Mouse (Mus musculus) WW6 (cell line): ENCODE measurements around the gene Pdhx.

Source experiments
- DNase-seq: peaks from one replicate; pipeline ENCODE4 v3.0.0-alpha.2; 2013; ENCODE audit warnings: low read depth, low spot score

Pdhx gene

DNA sequence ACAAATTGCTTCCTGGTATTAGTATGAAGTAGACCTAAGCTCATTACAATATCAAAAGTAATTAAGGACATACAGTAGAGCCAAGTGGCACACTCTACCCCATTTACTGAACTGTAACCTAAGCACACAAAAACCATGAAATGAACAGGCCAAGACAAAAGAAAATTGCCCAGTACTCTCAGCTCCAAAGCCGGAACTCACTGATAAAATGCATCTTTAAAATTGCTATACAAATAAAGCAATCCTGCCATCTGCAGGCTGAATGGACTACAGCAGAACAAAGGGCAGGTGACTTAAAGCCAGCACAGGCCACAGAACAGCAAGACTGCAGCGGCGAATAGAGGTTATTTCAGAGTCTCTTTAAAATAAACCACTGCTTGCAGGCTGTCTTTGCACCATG lies 10.4 kb downstream of the Pdhx start:
- no peak for DNase-seq

DNA sequence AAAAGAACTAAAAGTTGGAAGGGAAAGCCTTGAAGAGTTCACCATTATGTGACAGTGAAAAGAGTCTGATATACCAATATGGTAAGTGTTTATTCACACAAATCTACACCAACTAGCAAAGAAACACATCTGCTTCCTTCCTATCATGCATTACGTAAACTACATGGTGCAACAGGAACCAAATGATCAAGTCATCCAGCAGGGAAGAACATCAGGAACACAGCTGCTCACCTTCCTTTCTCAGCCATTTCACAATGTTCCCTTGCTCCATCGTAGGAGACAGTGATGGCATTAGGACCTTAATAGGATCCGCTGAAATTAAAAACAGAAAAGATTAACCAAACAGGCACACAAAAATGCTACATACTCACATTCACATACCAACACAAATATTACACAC lies 15.0 kb downstream of the Pdhx start:
- DNase-seq, result no peak

GRCm38 (mm10) chr2:103055820-103056219 lies 17.5 kb downstream of the Pdhx start:
- DNase-seq, result no peak

GRCm38 (mm10) chr2:103051937-103052893 lies 21.1 kb downstream of the Pdhx start:
- DNase-seq, result no peak

DNA sequence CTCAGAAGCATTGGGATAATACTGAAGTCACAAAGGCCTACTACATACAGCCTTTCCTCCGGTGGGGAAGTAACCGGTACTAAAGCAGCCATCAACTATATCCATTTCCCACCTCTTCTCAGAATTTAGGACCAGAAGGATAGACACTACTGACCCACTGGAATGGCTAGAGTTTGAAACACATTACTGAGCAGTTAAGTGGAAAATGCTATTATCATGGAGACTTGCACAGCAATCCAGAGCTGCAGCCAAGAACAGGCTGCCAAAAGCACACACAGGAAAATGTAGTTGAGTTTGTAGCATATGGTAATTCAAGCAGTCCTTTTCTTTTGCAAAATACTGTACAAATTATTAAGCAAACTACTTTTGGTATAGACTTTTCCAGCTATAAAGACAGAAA lies 28.0 kb downstream of the Pdhx start:
- DNase-seq, result no peak

DNA sequence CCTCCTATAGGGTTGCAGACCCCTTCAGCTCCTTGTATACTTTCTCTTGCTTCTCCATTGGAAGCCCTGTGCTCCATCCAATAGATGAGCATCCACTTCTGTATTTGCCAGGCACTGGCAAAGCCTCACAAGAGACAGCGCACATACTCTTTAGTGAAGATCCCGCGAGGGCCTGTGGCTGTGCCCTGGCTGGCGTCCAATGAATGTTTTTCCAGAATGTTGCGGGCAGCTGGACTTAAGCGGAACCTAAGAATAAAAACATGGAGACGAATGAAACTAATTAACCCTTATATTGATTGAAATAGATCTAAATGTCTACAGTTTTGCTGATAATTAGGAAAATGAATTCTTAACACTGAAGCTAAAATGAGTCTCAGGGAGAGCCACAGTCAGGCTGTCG lies 32.4 kb downstream of the Pdhx start:
- no peak for DNase-seq

DNA sequence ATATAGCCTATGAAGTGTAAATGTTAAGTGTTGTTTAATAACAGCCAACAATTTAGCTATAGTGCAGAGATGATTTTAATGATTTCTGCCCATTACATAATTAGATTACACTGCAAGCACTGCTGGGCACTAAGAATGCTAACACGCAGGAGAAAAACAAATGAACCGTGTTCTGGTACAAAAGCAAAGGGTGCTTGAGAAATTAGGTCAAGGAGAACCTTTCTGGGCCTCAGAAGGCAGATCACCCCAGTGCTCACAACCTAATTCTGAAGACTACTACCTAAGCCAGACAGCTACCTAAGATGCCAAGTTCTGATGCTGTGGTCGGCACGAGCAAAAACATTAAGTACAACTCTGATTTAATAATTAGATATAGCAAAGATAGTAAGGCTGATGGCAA lies 35.5 kb downstream of the Pdhx start:
- no peak for DNase-seq

- no peak for DNase-seq
These were observed 50.6 kb downstream of the Pdhx start for GRCm38 (mm10) chr2:103022728-103023127.

GRCm38 (mm10) chr2:103020191-103020987 lies 52.9 kb downstream of the Pdhx start:
- DNase-seq, result no peak

DNA sequence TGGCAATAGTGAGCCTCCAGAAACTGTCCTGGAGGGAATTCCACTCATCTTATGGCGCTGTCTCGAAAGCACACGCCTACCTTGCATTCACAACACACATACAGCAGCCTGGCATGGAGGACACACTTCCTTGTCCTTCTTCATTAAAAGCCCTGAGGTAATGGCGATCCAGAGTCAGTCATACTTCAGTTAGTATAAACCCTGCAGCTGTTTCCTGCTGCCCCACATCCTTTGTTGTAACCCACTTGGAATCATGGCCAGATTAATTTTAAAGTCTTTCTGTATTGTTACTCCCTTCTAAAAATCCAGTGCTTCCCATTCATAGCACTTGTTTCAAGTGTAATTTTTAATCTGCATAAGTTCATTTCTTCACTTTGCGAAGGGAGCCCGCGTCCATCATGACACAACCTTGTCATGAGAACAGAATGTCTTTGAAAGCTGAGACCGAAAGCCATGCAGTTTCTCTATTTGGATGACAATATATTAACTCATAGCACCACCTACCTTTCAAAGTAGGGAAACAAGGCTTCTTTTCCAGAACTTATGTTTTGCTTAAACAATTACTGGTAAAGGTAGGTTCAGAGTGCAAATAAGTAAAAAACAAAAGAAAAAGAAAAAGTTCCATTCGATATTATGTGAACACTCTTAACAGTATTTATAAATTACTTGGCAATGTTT lies 54.4 kb downstream of the Pdhx start:
- DNase-seq, result no peak

DNA sequence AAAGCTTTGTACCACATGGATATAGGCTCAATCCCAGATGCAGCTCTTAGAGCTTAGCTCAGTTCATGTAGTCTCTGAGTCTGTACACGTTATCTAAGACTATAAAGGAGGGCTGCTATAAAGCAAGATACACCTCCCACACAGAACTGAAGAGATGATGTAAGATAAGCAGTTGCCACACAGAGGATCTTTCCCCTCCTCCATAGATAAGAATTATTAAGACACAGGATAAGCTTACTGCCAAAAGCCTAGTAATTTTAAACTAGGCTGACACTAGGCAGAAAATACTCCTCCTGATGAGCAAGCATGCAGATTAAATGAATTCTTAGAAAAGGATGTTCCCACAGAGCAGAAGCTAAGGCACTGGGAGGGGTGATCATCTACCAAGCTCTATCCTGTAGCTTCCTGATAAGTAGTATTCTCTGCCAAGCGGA lies 55.9 kb downstream of the Pdhx start:
- no peak for DNase-seq

DNA sequence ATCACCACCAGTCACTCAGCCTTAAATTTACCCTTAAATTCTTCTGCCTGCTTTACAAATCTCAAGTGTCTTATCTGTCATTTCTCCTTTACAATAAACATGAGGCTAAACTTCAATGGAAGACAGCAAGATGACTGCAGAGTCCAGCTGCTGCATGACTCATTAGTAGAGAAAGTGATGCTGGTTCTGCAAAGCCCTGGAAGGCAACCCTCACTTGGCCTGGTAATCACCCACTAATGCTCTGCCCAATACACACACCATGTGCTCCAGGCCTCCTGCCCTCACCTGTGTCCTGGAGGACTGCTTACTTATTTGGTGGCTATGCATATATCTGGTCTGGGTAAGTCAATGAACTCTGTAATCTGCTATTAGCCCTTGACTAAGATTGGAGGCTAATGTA lies 57.2 kb downstream of the Pdhx start:
- DNase-seq, result no peak

- no peak for DNase-seq
These were observed 60.3 kb downstream of the Pdhx start for GRCm38 (mm10) chr2:103012782-103013575.

DNA sequence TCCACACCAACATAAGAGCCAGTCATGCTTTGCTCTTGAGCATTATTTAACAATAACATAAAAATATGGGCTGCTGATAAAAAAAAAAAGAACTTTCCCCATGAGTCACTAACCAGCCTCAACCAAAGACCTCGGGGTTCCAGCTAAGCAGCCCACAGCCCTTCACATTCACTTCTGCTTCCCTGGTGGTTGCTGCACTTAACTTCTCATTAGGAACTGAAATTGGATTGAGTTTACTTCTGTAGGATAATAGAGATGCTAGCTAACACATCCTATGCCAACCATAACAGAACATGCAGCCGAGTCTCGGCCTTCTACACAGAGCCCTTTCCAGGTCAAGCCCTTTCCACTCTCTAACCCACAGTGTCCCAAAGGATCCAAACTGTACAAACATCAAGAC lies 65.1 kb downstream of the Pdhx start:
- no peak for DNase-seq

DNA sequence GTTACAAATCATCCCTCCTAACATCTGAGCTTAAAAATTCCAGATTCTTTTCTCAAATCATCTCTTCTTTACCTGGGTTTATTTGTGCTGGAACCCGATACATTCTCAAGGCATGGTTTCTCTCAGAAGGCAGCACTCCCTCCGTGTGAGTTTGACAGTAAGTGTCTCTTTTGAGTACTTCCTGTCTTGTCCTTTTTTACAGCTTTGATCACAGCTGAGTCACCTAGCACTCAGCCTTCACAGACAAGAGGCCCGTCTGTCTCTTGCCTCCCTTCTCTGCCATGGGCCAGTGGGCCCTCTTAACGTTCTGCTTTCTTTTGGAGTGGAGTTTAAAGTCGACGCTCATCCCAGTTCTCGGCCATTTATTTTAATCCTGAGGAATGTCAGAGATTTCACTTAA lies 68.7 kb downstream of the Pdhx start:
- DNase-seq, result no peak

DNA sequence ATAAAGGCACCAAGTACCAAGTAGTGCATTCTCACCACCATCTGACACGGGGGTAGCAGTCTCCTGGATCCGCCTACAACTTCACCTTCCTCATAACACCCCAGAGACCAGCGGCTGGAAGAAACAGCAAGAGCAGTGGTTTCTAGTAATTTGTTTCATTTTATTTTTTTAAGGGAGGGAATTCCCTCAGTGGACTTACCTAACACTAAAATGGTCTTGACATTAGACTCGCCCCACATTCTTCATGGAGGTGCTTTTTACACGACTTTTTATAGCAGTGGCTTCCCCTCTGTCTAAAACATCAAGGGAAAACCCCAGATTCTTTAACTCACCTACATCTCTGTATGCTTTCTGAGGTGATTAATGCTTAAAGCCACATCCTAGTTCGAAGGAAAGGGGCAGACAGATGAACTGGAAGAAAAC lies 74.1 kb downstream of the Pdhx start:
- DNase-seq, result no peak

DNA sequence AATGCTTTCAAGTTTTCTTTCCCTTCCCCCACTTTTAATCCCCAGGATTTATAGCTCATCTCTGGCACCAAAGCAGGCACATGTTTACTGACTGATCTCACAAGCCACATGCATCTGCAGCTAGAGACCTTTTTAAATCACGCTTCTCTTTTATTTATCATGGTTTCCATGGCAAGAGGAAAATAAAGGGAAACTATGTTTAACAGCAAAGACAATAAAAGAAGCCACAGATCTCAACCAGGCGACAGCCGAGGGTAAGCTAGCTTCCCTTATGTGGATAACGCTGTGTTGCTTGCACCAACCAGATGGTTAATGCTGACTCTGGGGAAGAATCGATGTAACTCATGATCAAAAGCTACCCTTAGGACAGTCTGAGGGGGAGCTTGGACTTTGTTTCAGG lies 75.0 kb downstream of the Pdhx start:
- DNase-seq, result no peak

DNA sequence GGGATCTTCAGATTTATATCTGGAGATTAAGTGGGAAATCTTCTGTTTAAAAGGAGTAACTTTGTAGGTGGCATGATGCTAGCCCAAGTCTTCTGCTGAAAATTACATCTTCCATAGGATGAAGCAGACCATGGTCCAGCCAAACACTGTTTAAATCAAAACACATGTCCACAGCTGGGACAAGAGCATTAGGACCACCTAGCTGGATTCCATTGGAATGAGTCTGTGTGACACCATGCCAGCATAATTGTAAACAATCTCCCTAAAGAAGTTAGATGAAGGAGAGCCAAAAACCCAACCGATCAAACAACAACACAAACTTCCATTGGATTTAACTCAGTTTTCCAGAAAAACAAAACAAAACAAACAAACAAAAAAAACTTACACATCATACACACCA lies 75.4 kb downstream of the Pdhx start:
- no peak for DNase-seq

GRCm38 (mm10) chr2:102993841-102994607 lies 79.3 kb downstream of the Pdhx start:
- DNase-seq, result no peak

GRCm38 (mm10) chr2:102992405-102992804 lies 80.9 kb downstream of the Pdhx start:
- DNase-seq, result no peak

DNA sequence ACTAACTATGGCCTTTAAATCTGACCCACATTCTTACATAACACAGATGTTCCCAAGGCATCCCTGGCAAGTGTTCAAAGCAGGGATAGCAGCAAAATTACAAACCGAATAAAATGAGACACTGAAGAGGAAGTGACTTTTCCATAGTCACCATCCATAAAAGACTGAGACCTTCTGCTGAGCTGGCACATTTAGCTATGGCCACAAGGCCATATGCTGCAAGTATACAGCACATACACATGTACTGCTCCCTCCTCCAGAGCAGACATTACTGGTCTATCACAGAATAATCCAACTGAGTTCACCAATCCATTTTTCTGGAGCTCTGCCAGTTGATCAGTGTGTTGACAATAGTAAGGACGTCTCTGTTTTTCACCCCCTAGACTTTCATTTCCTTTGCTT lies 83.0 kb downstream of the Pdhx start:
- DNase-seq, result no peak
